Mouse (Mus musculus): ENCODE data around the gene Taf8. TPM values are rescaled to one million over a fixed set of nuclear protein-coding genes. Genes with fewer than 3 reads are reported as not detected.
A peak's percentile ranks its signal among the peaks of the same experiment; 100 is the strongest.

Gene Taf8
- total RNA-seq, 2 experiments from 2014 or later: 36.5 to 67.9 TPM

DNA sequence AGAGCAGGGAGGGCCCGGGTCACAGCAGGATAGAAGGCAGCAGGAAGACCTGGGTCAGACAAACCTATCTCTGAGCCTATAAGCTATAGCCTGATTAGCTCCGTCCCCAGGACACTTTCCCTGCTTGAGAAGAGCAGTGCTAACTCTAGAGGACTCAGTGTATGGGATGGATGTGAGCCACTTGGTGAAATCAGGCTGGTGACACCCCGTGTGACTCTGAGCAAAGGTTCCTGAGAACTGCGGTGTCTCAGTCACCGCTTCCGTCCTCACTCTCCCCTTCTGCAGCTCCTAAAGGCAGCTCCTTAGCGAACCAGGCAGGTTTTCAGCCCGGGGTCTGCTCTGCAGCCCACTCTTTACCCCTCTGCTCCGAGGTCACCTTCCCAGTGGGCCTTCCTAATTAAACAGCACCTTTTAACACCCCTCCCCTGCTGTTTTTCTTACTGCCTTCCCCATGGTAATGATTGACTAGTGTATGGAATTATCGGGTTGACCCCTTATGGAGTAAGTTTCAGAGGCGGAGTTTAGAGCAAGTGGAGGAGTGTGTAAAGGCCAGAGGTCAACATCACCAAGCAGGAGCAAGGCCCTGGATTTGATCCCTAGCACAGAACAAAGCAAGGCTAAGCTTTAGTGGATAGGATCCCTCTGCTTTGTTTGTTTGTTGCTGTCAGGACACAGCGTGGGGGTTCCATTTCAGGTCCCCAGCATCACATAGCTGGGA, 37.7 kb downstream of the Taf8 start:
- ATAC-seq (replicated peaks; ENCODE audit: low FRiP score, poor library complexity, severe bottlenecking): no peak

DNA sequence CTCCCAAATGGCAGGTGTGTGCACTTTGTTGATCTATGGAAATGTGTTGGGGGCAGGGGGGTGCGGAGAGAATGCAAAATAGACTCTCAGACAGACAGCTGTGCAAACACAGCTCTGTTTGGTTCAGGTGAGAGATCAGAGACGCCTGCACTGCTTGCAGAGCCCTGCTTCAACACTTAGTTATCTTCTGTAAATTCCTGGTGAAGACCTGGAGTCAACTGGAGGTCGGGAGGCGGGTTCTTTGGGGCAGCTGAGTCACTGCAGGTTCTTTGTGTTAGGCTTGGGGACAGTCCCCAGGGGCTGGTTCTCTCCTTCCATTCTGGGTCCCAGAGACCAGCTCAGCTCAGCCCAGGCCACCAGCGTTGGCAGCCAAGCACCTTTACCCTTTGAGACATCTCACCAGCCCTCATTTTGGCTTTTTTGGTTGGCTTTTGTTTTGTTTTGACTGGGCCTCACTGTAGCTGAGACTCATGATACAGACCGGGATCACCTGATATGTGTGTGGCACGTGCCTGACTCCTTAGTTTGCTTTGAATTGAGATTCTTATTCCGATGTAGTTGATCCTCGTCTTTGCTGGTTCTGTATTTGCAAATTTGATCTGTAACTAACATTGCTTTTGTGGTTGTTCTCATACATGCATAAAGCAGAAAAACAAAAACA, 39.2 kb downstream of the Taf8 start:
- ATAC-seq (replicated peaks; ENCODE audit: low FRiP score, poor library complexity, severe bottlenecking): no peak

DNA sequence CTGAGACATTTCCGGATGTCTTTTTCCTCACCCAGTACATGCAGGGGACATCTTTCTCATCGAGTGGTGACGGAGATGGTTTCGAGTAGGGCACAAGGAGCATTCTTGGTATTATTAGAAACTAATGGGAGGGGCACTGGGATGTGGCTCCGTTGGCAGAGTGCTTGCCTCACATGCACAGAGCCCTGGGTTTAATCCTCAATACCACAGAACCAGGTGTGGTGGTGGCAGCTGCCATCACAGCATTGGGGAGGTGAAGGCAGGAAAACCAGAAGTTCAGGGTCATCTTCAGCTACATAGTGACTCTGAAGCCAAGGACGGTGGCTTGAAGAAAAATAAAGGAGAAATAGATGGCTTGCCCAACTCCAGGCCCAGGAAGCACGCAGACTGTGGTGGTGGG, 39.9 kb downstream of the Taf8 start:
- no peak for ATAC-seq (replicated peaks; ENCODE audit: low FRiP score, poor library complexity, severe bottlenecking)

DNA sequence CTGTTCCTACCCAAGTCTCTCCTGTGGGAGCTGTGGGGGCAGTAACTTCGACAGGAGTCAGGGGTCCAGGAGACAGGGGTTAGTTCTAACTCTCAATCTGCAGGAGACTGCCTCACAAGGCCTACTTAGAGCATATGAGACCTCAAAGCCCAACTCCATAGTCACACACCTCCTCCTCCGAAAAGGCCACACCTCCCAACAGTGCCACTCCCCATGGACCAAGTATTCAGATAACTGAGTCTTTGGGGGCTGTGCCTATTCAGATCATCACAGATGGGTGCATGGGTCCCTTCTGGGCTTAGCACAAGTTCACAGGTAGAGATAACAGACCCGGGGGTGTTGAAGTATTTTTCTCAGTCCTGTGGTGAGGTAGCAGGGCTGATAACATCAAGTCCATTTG, 40.4 kb downstream of the Taf8 start:
- ATAC-seq (replicated peaks; ENCODE audit: low FRiP score, poor library complexity, severe bottlenecking): no peak

DNA sequence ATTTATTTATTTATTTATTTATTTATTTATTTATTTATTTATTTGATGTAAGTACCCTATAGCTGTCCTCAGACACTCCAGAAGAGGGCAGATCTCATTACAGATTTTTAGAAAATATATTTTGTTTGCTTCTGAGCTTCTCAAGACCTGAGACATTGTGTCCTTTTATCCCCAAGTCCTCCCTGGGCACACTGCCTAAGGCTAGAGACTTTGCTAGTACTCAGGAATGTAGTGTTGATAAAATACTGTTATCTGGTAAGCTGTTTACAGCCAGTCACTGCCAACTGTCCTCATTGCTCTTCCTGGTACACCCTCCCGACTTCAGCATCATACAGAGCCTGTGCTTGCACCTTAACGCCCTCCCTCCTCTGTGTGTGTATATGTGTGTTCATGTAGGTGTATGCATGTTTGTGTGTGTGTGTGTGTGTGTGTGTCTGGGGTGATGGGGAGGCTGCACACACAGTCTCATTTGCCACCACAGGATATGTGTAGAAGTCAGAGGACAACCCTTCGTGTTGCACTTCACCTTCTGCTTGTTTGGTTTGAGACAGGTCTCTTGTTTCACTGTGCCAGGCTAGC, 42.7 kb downstream of the Taf8 start:
- ATAC-seq (replicated peaks; ENCODE audit: low FRiP score, poor library complexity, severe bottlenecking): no peak

DNA sequence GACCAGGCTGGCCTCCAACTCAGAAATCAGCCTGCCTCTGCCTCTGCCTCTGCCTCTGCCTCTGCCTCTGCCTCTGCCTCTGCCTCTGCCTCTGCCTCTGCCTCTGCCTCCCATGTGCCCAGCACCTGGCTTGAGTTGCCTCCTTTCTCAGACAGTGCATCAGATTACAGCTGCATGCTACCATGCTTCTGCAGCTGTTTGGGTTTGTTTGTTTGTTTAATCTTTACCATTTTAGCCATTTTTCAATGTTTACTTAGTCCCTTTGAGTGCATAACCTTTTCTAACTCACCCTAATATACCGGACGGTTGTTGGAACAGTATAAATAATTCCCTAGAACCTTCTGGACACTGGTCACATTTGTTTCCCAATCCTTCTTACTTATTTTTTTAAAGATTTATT, 43.2 kb downstream of the Taf8 start:
- no peak for ATAC-seq (replicated peaks; ENCODE audit: low FRiP score, poor library complexity, severe bottlenecking)

DNA sequence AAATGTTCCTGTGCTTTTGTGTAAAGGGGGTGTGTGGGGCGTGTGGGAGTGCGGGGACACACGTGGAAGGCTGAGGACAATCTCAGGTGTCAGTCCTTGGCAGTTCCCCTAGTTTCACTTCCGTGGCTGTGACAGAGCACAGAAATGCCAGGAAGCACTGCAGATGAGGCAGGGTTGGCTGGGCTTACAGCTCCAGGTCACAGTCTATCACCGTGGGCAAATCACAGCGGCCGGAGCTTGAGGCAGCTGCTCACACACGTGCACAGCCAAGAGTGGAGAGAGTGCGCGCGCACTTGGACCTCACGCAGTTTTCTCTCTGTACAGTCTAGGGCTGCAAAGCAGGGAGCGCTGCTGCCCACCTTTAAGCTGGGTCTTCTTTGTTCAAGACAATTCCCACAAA, 43.8 kb downstream of the Taf8 start:
- ATAC-seq (replicated peaks; ENCODE audit: low FRiP score, poor library complexity, severe bottlenecking): no peak

DNA sequence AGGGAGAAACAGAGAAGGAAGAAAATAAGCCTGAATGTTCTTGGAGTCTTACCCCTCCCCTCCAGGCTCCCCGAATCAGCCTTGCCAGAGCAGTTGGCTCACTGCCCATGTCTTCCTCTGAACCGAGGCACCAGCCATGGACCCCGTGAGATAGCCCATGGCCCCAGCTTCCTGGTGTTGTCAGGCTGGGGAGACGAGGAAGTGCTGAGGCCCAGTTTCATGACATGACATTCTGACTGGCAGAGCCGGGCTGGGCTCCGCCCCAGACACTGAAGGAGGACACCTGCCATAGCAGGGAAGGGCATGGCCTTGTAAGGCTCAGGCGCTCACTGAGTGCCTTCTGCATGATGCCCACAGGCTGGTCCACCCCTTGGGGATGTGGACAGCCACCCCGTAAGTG, 47.4 kb downstream of the Taf8 start:
- peak; percentile 68 for ATAC-seq (replicated peaks; ENCODE audit: low FRiP score, poor library complexity, severe bottlenecking)

DNA sequence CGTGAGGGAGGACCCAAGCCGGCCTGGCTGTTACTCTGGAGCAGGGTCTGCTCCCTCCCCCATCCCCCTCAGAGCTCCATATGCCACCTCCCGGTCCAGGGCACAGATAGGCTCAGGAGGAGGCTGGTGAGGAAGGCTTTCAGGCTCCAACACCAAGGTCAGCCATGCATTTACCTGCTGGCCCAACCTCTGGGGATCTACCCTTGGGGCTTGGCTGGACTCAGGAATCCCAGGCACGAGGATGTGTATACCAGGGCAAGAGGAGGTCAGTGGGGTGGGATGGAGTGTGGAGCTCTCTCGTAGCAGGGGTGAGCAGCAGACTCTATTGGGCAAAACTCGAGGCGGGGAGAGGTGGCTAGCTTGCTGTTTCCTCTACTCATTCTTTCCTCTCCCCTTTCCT, 49.2 kb downstream of the Taf8 start:
- ATAC-seq (replicated peaks; ENCODE audit: low FRiP score, poor library complexity, severe bottlenecking): no peak

DNA sequence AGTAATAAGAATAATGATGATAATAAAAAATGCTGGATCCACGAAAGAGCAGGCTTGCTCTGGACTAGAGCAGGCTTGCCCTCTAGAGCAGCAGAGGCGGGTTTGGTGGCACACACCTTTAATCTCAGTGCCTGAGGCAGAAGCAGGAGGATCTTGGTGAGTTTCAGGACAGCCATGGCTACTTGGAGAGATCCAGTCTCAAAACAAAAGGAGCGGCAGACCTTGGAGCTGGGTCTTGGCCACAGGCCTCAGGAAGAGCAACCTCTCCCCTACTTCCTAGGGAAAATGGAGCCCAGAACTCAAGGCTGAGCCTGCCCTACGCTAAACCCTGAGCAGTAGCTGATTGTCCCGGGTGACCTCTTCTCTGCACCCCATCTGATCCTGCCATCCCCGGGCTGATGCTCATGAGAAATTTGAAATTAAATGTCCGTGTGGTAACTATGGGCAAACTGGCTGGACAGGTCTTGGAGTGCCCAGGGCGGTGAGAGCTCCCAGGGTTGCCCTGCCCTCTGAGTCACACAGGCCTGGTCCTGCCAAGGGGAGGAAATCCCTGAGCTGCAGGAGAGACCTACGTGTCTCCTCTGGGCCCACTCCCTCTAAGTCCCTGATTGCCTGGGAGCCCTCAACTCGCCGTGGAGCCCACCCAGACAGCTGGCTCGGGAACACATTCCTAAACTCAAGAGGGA, 51.1 kb downstream of the Taf8 start:
- ATAC-seq (replicated peaks; ENCODE audit: low FRiP score, poor library complexity, severe bottlenecking): no peak

DNA sequence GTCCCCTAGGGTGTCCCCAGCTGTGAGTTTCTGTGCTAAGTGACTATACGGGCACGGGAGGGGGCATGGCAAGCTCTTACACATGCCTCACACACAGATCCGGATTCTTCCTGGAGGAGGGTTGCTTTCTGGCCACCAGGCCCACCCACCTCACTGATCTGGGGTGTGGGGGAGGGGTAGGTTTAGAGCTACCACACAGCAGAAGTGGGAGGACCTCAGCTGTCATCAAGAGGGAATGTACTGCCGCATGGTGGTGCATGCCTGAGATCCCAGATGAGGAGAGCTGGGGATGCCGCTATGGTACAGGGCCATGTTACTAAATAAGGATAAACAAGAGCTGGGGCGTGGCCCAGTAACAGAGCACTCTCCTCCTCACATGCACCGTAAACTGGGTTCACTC, 51.9 kb downstream of the Taf8 start:
- no peak for ATAC-seq (replicated peaks; ENCODE audit: low FRiP score, poor library complexity, severe bottlenecking)

DNA sequence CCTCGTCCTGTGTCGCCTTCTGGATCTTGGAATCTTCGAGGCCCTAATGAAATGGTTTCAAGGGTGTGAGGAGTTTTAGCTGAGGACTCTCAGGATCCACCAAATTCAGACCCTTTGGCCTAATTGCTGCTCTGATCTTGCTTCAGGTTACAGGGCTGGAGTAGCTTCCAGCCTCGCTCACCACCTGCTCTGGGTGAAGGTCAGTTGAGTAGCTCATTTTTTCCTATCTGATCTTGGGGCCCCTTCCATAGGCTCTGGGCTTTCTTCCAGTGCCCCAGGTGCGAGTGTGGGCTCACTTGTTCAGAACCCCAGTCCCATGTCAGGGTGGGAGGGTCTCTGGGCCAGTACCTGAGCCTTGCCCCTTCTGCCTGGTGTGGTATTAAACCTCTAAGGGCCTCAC, 52.7 kb downstream of the Taf8 start:
- ATAC-seq (replicated peaks; ENCODE audit: low FRiP score, poor library complexity, severe bottlenecking): no peak

DNA sequence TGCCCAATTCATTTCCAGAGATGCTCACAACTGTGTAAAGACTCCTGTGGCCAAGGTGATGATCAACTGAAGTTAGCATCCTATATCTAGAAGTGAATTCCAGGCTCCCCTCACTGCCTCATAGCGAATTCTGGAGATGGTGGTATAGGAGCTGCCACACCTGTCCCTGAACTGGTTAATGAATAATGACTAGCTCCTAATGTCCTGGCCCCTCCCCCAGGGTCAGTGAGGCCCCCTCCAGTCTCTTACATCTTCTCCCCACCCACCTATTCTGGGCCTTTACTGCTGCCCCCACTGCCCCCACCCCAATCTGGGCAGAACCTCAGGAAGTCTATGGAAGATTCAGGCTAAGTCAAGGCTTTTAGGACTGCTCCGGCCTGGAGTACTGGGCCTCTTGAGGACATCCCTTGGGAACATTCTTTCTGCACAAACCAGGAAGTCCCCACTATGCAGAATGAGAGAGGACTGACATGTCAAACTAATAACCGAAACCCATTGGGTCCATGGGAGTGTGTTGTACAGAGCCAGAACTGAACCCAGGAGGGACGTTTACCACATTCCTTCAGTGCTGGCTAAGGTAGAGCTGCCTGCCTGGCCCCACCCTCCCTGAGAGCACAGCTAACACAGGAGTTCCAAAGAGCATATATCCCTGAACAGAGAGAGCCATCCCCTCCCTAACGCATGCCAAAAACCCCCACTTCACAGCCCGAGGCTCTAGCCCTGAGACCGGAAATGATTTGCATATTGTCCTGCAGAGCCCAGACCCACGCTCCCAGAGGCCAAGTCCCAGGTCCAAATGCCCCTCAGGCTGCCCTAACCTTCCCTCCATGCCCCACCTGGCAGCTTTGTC, 53.3 kb downstream of the Taf8 start:
- ATAC-seq (replicated peaks; ENCODE audit: low FRiP score, poor library complexity, severe bottlenecking): no peak

DNA sequence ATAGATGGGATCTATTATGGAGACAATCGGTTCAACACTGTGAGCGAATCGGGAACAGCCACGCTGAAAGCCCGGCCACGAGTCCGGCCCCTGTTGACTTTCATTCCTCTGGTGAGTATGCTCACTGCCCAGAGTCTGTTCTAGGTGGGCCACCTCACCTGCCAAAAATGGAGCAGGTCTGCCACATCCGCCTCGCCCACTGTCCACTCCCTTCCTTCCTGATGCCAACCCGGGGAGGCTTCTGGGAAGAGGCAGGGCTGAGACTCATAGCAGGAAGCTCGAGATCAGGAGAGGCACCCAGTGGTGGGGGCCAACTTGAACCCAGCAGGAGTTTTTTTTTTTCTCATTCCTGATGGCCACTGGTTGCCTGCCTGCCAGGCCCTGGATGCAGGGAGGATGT, 55.5 kb downstream of the Taf8 start:
- ATAC-seq (replicated peaks; ENCODE audit: low FRiP score, poor library complexity, severe bottlenecking): no peak

DNA sequence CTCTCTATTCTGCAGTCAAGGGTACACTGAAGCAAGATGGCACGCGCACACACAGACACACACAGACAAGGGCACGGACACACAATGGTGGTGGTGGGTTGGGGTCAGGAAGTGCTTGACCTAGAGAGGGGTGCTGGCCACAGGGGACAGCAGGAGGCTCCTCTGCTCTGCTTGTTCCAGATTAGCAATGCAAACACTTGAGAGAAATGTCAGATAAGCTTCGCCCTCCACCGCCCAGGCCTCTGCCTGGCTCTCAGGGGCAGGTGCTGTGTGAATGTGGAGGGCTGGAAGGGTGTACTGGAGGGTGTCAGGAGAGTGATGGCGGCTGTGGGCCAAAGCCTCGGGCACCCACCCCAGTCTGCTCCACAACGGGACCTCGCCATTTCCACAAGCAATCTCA, 56.1 kb downstream of the Taf8 start:
- ATAC-seq (replicated peaks; ENCODE audit: low FRiP score, poor library complexity, severe bottlenecking): no peak

DNA sequence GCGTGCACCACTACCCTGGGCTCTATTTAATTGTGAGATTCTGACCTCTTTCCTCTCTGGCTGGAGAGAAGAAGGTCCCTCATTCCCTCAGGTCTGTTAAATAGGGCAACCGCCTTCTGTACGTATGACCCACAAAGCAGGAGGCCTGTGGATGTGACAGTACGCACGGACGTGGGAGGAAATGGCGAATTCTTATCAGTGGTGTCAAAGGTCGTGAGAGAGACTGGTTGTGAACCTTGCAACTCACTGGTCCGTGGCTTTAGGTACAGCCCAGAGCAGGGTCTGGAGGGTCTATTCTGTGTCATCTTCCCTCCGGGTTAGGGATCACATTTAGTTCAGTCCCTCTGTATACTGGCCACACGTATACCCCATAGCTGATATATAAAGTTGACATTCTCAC, 56.6 kb downstream of the Taf8 start:
- no peak for ATAC-seq (replicated peaks; ENCODE audit: low FRiP score, poor library complexity, severe bottlenecking)

DNA sequence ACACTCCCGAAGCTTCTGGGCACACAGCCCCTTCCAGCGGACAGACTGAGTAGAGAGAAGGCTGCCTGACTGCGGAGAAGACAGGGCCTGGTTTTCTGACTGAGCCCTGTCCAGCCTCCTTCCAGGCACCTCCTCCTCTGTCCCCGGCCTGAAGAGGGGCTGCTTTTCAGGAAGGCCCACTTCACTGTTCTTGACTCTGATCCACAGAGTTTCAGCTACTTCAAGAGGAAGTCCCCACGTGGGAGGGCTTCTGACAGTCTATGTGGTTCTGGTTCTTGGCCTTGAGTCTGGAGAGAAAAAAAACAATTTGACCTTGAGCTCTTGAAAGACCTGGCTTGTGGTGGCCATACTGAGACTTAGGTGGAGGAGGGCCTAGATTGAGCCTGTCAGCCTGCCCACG, 58.0 kb downstream of the Taf8 start:
- ATAC-seq (replicated peaks; ENCODE audit: low FRiP score, poor library complexity, severe bottlenecking): no peak

DNA sequence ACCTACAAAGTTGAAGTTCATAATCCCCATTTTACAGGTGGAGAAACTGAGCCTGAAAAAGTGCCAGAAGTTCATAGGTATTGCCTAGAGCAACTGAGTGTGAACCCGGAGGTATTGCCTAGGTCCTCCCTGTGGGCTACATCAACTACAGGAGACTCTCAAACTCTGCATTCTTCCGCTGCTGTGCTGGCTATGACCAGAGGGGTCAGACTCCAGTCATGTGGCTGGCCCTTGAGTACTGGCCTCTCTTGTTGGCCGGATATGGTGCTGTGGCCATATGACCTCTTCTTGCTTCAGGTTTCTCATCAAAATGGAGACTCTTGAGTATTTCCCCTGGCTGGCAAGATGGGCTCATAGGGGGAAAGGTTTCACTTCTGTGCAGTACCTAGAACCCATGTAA, 59.8 kb downstream of the Taf8 start:
- ATAC-seq (replicated peaks; ENCODE audit: low FRiP score, poor library complexity, severe bottlenecking): no peak

DNA sequence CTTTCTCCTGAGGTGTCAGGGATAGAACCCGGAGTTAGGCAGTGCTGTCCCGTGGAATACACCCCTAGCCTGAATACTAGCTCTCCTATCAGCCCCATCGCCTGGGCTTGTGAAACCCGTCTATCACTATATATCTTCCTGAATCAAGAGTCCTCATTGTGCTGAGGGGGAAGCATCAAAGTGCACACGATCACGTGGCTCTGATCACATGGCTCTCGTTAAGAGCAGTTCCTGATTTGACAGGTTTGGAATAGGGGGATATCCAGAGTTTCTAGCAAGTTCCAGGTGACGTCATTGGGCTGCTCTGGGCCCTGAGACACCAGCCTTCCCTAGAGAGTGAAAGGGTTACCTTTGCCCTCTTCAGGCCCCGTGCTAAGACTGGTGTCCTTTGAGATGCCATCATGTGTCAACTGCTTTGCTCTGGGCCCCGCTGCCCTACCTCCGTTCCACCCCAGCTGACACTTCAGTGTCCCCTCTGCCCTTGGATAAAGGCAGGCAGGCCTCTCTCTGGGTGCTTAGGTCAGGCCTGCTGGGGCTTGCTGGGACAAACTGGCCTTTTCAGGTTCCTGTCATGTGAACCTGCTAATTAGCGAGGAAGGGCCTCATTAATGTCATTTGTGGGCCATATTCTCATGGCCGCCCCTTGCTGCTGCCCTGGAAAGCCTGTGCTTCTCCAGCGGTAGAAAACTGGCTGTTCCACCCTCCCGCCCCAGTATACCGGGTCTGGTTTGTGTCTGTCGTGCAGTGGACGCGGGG, 60.6 kb downstream of the Taf8 start:
- no peak for ATAC-seq (replicated peaks; ENCODE audit: low FRiP score, poor library complexity, severe bottlenecking)

All from erythroblast, adult 5-6 weeks (primary cell).